Mouse (Mus musculus): ENCODE results near the gene Lrrfip1. TPM values are rescaled to one million over a fixed set of nuclear protein-coding genes. Genes with fewer than 3 reads are reported as not detected.

Gene Lrrfip1
- total and polyA plus RNA-seq, 2 experiments from 2014 or later: 52.4 to 62.0 TPM

GRCm38 (mm10) chr1:90973574-90973911 lies 25.0 kb upstream of the Lrrfip1 start:
- H3K27me3 ChIP-seq (ENCODE audit: insufficient read depth, low read length): 0 out of 2 replicates have a peak, but pooled peaks cover 5% of the 10 kb centered on the region
- 87% methylated on average over 2 of the region's 2 CpGs for WGBS
- no peak for TF ChIP-seq CTCF (IDR thresholded peaks at IDR 0.05; ENCODE audit: low read depth)
- H3K36me3 ChIP-seq (ENCODE audit: insufficient read depth): no peaks in the 10 kb centered on the region
- H3K9me3 ChIP-seq (ENCODE audit: low read length): no peaks in the 10 kb centered on the region
- peak; percentile 45 for ATAC-seq
- H3K4me2 ChIP-seq (ENCODE audit: low read depth): no peak overlapping the region
- no peak for DNase-seq
- H3K9ac ChIP-seq: no peak overlapping the region
- peaks cover 14% of the 10 kb centered on the region; the same call in 1 of the 2 replicates for H3K4me1 ChIP-seq (ENCODE audit: insufficient read depth)
- H3K4me3 ChIP-seq (ENCODE audit: low read depth, low read length): no peak overlapping the region
- H3K27ac ChIP-seq (ENCODE audit: low read depth, low read length): no peak overlapping the region

GRCm38 (mm10) chr1:90974906-90975649 lies 23.5 kb upstream of the Lrrfip1 start:
- H3K9ac ChIP-seq: no peak overlapping the region; the same call in 1 of the 2 replicates
- H3K4me3 ChIP-seq (ENCODE audit: low read depth, low read length): no peak overlapping the region
- 6% methylated on average over 12 of the region's 12 CpGs for WGBS

GRCm38 (mm10) chr1:90975960-90976359 lies 22.6 kb upstream of the Lrrfip1 start:
- Histone ChIP-seq H3K36me3 (ENCODE audit: insufficient read depth) (no peaks in the 10 kb centered on the region), H3K4me1 (ENCODE audit: insufficient read depth) (peaks cover 14% of the 10 kb centered on the region; the same call in 1 of the 2 replicates), H3K27me3 (ENCODE audit: insufficient read depth, low read length) (0 out of 2 replicates have a peak, but pooled peaks cover 5% of the 10 kb centered on the region), H3K4me3 (ENCODE audit: low read depth, low read length) (no peak overlapping the region), H3K4me2 (ENCODE audit: low read depth) (no peak overlapping the region), H3K9ac (no peak overlapping the region), H3K9me3 (ENCODE audit: low read length) (no peaks in the 10 kb centered on the region), H3K27ac (ENCODE audit: low read depth, low read length) (no peak overlapping the region)
- DNase-seq (no peak), ATAC-seq (no peak)
- TF ChIP-seq CTCF (IDR thresholded peaks at IDR 0.05; ENCODE audit: low read depth): no peak
- 70% methylated on average over 4 of the region's 4 CpGs for WGBS

More at GRCm38 (mm10) chr1:90974906-90975649, 23.5 kb upstream of the Lrrfip1 start:
- Histone ChIP-seq H3K4me1 (ENCODE audit: insufficient read depth) (peaks cover 14% of the 10 kb centered on the region; the same call in 1 of the 2 replicates), H3K9me3 (ENCODE audit: low read length) (no peaks in the 10 kb centered on the region), H3K36me3 (ENCODE audit: insufficient read depth) (no peaks in the 10 kb centered on the region), H3K27me3 (ENCODE audit: insufficient read depth, low read length) (0 out of 2 replicates have a peak, but pooled peaks cover 5% of the 10 kb centered on the region), H3K27ac (ENCODE audit: low read depth, low read length) (no peak overlapping the region), H3K4me2 (ENCODE audit: low read depth) (peak overlapping the region; percentile 28; the same call in 1 of the 2 replicates)
- peak; percentile 80 for ATAC-seq
- TF ChIP-seq CTCF (IDR thresholded peaks at IDR 0.05; ENCODE audit: low read depth): no peak
- DNase-seq: peak; percentile 45

GRCm38 (mm10) chr1:90980638-90981330 lies 17.8 kb upstream of the Lrrfip1 start:
- WGBS: 73% methylated on average over 10 of the region's 10 CpGs
- H3K27me3 ChIP-seq (ENCODE audit: insufficient read depth, low read length): no peaks in the 10 kb centered on the region
- H3K9ac ChIP-seq: no peak overlapping the region
- H3K9me3 ChIP-seq (ENCODE audit: low read length): no peaks in the 10 kb centered on the region
- no peak overlapping the region for H3K4me3 ChIP-seq (ENCODE audit: low read depth, low read length)
- no peak overlapping the region for H3K4me2 ChIP-seq (ENCODE audit: low read depth)
- no peak overlapping the region for H3K27ac ChIP-seq (ENCODE audit: low read depth, low read length)
- DNase-seq (peak; percentile 26), ATAC-seq (peak; percentile 66)
- TF ChIP-seq CTCF (IDR thresholded peaks at IDR 0.05; ENCODE audit: low read depth): no peak
- H3K4me1 ChIP-seq (ENCODE audit: insufficient read depth): 0 out of 2 replicates have a peak, but pooled peaks cover 2% of the 10 kb centered on the region
- no peaks in the 10 kb centered on the region for H3K36me3 ChIP-seq (ENCODE audit: insufficient read depth)

GRCm38 (mm10) chr1:90981346-90981745 lies 17.2 kb upstream of the Lrrfip1 start:
- H3K4me3 ChIP-seq (ENCODE audit: low read depth, low read length): no peak overlapping the region
- DNase-seq (peak; percentile 23), ATAC-seq (peak; percentile 6; the same call in 1 of the 2 replicates)
- no peaks in the 10 kb centered on the region for H3K27me3 ChIP-seq (ENCODE audit: insufficient read depth, low read length)
- H3K9me3 ChIP-seq (ENCODE audit: low read length): no peaks in the 10 kb centered on the region
- no peak overlapping the region for H3K4me2 ChIP-seq (ENCODE audit: low read depth)
- H3K9ac ChIP-seq: no peak overlapping the region
- H3K27ac ChIP-seq (ENCODE audit: low read depth, low read length): no peak overlapping the region
- H3K4me1 ChIP-seq (ENCODE audit: insufficient read depth): no peaks in the 10 kb centered on the region
- 52% methylated on average over 3 of the region's 3 CpGs for WGBS
- no peak for TF ChIP-seq CTCF (IDR thresholded peaks at IDR 0.05; ENCODE audit: low read depth)
- no peaks in the 10 kb centered on the region for H3K36me3 ChIP-seq (ENCODE audit: insufficient read depth)

- no peak overlapping the region for H3K9ac ChIP-seq
- no peak overlapping the region for H3K4me3 ChIP-seq (ENCODE audit: low read depth, low read length)
- 97% methylated on average over 1 of the region's 1 CpGs for WGBS
- H3K27ac ChIP-seq (ENCODE audit: low read depth, low read length): no peak overlapping the region
- TF ChIP-seq CTCF (IDR thresholded peaks at IDR 0.05; ENCODE audit: low read depth): no peak
- H3K9me3 ChIP-seq (ENCODE audit: low read length): no peaks in the 10 kb centered on the region
- no peaks in the 10 kb centered on the region for H3K36me3 ChIP-seq (ENCODE audit: insufficient read depth)
- peaks cover 16% of the 10 kb centered on the region; the same call in 1 of the 2 replicates for H3K4me1 ChIP-seq (ENCODE audit: insufficient read depth)
- no peaks in the 10 kb centered on the region for H3K27me3 ChIP-seq (ENCODE audit: insufficient read depth, low read length)
- no peak overlapping the region for H3K4me2 ChIP-seq (ENCODE audit: low read depth)
- no peak for DNase-seq
- no peak for ATAC-seq
Measured at GRCm38 (mm10) chr1:90995916-90996315, 2.6 kb upstream of the Lrrfip1 start.

- Histone ChIP-seq H3K9me3 (ENCODE audit: low read length) (no peaks in the 10 kb centered on the region), H3K4me1 (ENCODE audit: insufficient read depth) (peaks cover 16% of the 10 kb centered on the region; the same call in 1 of the 2 replicates), H3K4me3 (ENCODE audit: low read depth, low read length) (no peak overlapping the region), H3K9ac (no peak overlapping the region), H3K27me3 (ENCODE audit: insufficient read depth, low read length) (no peaks in the 10 kb centered on the region), H3K27ac (ENCODE audit: low read depth, low read length) (no peak overlapping the region), H3K4me2 (ENCODE audit: low read depth) (no peak overlapping the region), H3K36me3 (ENCODE audit: insufficient read depth) (no peaks in the 10 kb centered on the region)
- ATAC-seq (no peak), DNase-seq (no peak)
- TF ChIP-seq CTCF (IDR thresholded peaks at IDR 0.05; ENCODE audit: low read depth): no peak
- WGBS: 80% methylated on average over 4 of the region's 4 CpGs
Measured at GRCm38 (mm10) chr1:90997136-90997535, 1.4 kb upstream of the Lrrfip1 start.
